Mouse (Mus musculus): ENCODE measurements around the gene Catsper3.

GRCm38 (mm10) chr13:55822499-55822898 lies 38.1 kb downstream of the Catsper3 start:
- TF ChIP-seq POLR2A (IDR thresholded peaks at IDR 0.05; ENCODE audit: extremely low read depth, insufficient read depth, low read length), result no peak
- TF ChIP-seq CTCF (IDR thresholded peaks at IDR 0.05; ENCODE audit: low read depth, low read length), result no peak
